Mouse (Mus musculus): ENCODE results near the gene Otop3. TPM values are rescaled to one million over a fixed set of nuclear protein-coding genes. Genes with fewer than 3 reads are reported as not detected.

Otop3 gene
- polyA plus RNA-seq, 1 experiment, result not detected

GRCm38 (mm10) chr11:115300745-115301144 is 33.8 kb upstream of the Otop3 start:
- Histone ChIP-seq H3K4me3 (ENCODE audit: insufficient read depth, low read depth, low read length) (no peak overlapping the region), H3K4me1 (ENCODE audit: control insufficient read depth, insufficient read depth, insufficient read length, low read length) (peaks cover 5% of the 10 kb centered on the region; the same call in 1 of the 2 replicates), H3K27ac (replicated peaks; ENCODE audit: low read depth, low read length) (no peak overlapping the region)

- Histone ChIP-seq H3K4me1 (ENCODE audit: control insufficient read depth, insufficient read depth, insufficient read length, low read length) (peaks cover 5% of the 10 kb centered on the region; the same call in 1 of the 2 replicates), H3K4me3 (ENCODE audit: insufficient read depth, low read depth, low read length) (no peak overlapping the region), H3K27ac (replicated peaks; ENCODE audit: low read depth, low read length) (no peak overlapping the region)
Measured at GRCm38 (mm10) chr11:115301351-115301750, 33.2 kb upstream of the Otop3 start.

- no peak overlapping the region for H3K4me3 ChIP-seq (ENCODE audit: insufficient read depth, low read depth, low read length)
- H3K4me1 ChIP-seq (ENCODE audit: control insufficient read depth, insufficient read depth, insufficient read length, low read length), result no peaks in the 10 kb centered on the region
- no peak overlapping the region for H3K27ac ChIP-seq (replicated peaks; ENCODE audit: low read depth, low read length)
Measured at GRCm38 (mm10) chr11:115303167-115303566, 31.4 kb upstream of the Otop3 start.

- no peak within 1 kb of the TSS for H3K27ac ChIP-seq (replicated peaks; ENCODE audit: low read depth, low read length)
- H3K4me3 ChIP-seq (ENCODE audit: insufficient read depth, low read depth, low read length), result no peak within 1 kb of the TSS
- no peaks in the 10 kb centered on the region for H3K4me1 ChIP-seq (ENCODE audit: control insufficient read depth, insufficient read depth, insufficient read length, low read length)
Measured at GRCm38 (mm10) chr11:115306863-115307262, 27.7 kb upstream of the Otop3 start, which contains the start of gene Otop2. TSS of gene Otop2 (plus strand) at chr11:115307163.

- Histone ChIP-seq H3K4me3 (ENCODE audit: insufficient read depth, low read depth, low read length) (no peak overlapping the region), H3K4me1 (ENCODE audit: control insufficient read depth, insufficient read depth, insufficient read length, low read length) (no peaks in the 10 kb centered on the region), H3K27ac (replicated peaks; ENCODE audit: low read depth, low read length) (no peak overlapping the region)
Measured at GRCm38 (mm10) chr11:115308781-115309180, 25.8 kb upstream of the Otop3 start.

GRCm38 (mm10) chr11:115314249-115314648 is 20.3 kb upstream of the Otop3 start:
- no peak overlapping the region for H3K27ac ChIP-seq (replicated peaks; ENCODE audit: low read depth, low read length)
- no peaks in the 10 kb centered on the region for H3K4me1 ChIP-seq (ENCODE audit: control insufficient read depth, insufficient read depth, insufficient read length, low read length)
- no peak overlapping the region for H3K4me3 ChIP-seq (ENCODE audit: insufficient read depth, low read depth, low read length)

- no peaks in the 10 kb centered on the region for H3K4me1 ChIP-seq (ENCODE audit: control insufficient read depth, insufficient read depth, insufficient read length, low read length)
- H3K27ac ChIP-seq (replicated peaks; ENCODE audit: low read depth, low read length), result no peak overlapping the region
- H3K4me3 ChIP-seq (ENCODE audit: insufficient read depth, low read depth, low read length), result no peak overlapping the region
Measured at GRCm38 (mm10) chr11:115317204-115317603, 17.3 kb upstream of the Otop3 start.

GRCm38 (mm10) chr11:115318245-115319027 is 16.1 kb upstream of the Otop3 start:
- Histone ChIP-seq H3K4me1 (ENCODE audit: control insufficient read depth, insufficient read depth, insufficient read length, low read length) (no peaks in the 10 kb centered on the region), H3K27ac (replicated peaks; ENCODE audit: low read depth, low read length) (no peak overlapping the region), H3K4me3 (ENCODE audit: insufficient read depth, low read depth, low read length) (no peak overlapping the region)

GRCm38 (mm10) chr11:115319704-115320383 is 14.7 kb upstream of the Otop3 start:
- Histone ChIP-seq H3K4me1 (ENCODE audit: control insufficient read depth, insufficient read depth, insufficient read length, low read length) (no peaks in the 10 kb centered on the region), H3K4me3 (ENCODE audit: insufficient read depth, low read depth, low read length) (no peak overlapping the region), H3K27ac (replicated peaks; ENCODE audit: low read depth, low read length) (no peak overlapping the region)

- Histone ChIP-seq H3K4me3 (ENCODE audit: insufficient read depth, low read depth, low read length) (no peak within 1 kb of the TSS), H3K27ac (replicated peaks; ENCODE audit: low read depth, low read length) (no peak within 1 kb of the TSS), H3K4me1 (ENCODE audit: control insufficient read depth, insufficient read depth, insufficient read length, low read length) (no peaks in the 10 kb centered on the region)
Measured at GRCm38 (mm10) chr11:115321906-115322693, 12.4 kb upstream of the Otop3 start, which contains the start of gene Ush1g. TSS of gene Ush1g (minus strand) at chr11:115322041.

- Histone ChIP-seq H3K27ac (replicated peaks; ENCODE audit: low read depth, low read length) (no peak overlapping the region), H3K4me1 (ENCODE audit: control insufficient read depth, insufficient read depth, insufficient read length, low read length) (no peaks in the 10 kb centered on the region), H3K4me3 (ENCODE audit: insufficient read depth, low read depth, low read length) (no peak overlapping the region)
Measured at GRCm38 (mm10) chr11:115323354-115323753, 11.2 kb upstream of the Otop3 start.

GRCm38 (mm10) chr11:115326730-115327129 is 7.8 kb upstream of the Otop3 start:
- no peak overlapping the region for H3K4me3 ChIP-seq (ENCODE audit: insufficient read depth, low read depth, low read length)
- no peak overlapping the region for H3K27ac ChIP-seq (replicated peaks; ENCODE audit: low read depth, low read length)
- no peaks in the 10 kb centered on the region for H3K4me1 ChIP-seq (ENCODE audit: control insufficient read depth, insufficient read depth, insufficient read length, low read length)

- no peaks in the 10 kb centered on the region for H3K4me1 ChIP-seq (ENCODE audit: control insufficient read depth, insufficient read depth, insufficient read length, low read length)
- no peak overlapping the region for H3K27ac ChIP-seq (replicated peaks; ENCODE audit: low read depth, low read length)
- H3K4me3 ChIP-seq (ENCODE audit: insufficient read depth, low read depth, low read length), result no peak overlapping the region
Measured at GRCm38 (mm10) chr11:115329339-115329738, 5.2 kb upstream of the Otop3 start.

- Histone ChIP-seq H3K27ac (replicated peaks; ENCODE audit: low read depth, low read length) (no peak overlapping the region), H3K4me1 (ENCODE audit: control insufficient read depth, insufficient read depth, insufficient read length, low read length) (peaks cover 3% of the 10 kb centered on the region; the same call in 1 of the 2 replicates), H3K4me3 (ENCODE audit: insufficient read depth, low read depth, low read length) (no peak overlapping the region)
Measured at GRCm38 (mm10) chr11:115335223-115335622, 692 bp downstream of the Otop3 start.

GRCm38 (mm10) chr11:115336115-115336514 is 1.6 kb downstream of the Otop3 start:
- Histone ChIP-seq H3K27ac (replicated peaks; ENCODE audit: low read depth, low read length) (no peak overlapping the region), H3K4me1 (ENCODE audit: control insufficient read depth, insufficient read depth, insufficient read length, low read length) (peaks cover 3% of the 10 kb centered on the region; the same call in 1 of the 2 replicates), H3K4me3 (ENCODE audit: insufficient read depth, low read depth, low read length) (no peak overlapping the region)

All from brown adipose tissue, adult 24 weeks (tissue).